In the genomic region with DNA sequence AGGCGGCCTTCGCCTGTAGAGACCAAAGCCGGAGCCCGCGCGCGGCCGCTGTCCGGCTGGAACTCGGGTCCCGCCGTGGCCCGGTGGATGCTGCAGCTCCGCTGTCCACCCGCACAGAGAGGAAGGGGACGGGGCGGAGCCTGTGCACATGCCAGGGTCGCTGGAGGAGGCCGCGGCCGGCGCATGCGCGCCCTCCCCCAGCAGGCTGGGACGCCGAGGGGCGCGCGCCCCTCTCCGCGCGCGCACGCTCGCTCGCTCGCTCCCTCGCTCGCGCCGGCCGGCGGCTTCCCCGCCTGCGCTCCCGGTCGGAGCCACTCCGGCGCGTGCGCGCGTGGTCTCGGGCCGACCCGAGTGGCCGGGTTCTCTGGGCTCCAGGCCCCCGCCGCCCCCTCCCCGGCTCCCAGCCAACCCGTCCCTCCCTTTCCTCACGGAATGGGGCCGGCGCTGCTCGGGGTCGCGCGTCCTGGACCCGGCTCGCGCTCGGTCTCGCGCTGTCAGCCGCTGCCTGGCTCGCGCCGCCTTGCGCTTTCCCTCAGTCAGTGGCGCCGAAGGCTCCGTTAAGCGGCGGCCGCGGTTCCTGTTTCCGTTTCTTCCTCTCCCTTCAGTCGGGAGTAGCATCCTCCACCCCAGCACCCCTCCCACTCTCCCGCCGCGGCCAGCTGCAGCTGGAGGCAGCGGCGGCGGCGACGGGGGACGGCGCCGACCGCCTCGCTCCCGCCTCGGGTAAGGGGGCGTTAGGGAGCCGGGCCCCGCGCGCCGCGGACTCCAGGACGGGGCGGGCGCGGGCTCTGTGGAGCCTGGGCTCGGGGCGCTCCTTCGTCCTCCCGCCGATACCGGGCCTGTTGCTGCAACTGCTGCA, we compare ENCODE assay signal across 8 mouse cellular contexts. TPM values are rescaled to one million over a fixed set of nuclear protein-coding genes. Genes with fewer than 3 reads are reported as not detected.
A peak's percentile ranks its signal among the peaks of the same experiment; 100 is the strongest.
DNase-seq lines count a peak whose midpoint lies in the region; ATAC-seq lines count a peak whose summit lies in the region.

No protein-coding gene starts in this region.

- no peaks in the 10 kb centered on the region for H3K9me3 ChIP-seq in embryonic facial prominence, embryonic 11.5 days (replicated peaks; ENCODE audit: control insufficient read depth, low read length)
- H3K9me3 ChIP-seq in limb, embryonic 10.5 days (replicated peaks): no peaks in the 10 kb centered on the region
- no peaks in the 10 kb centered on the region for H3K9me3 ChIP-seq in midbrain, embryonic 12.5 days

- peak overlapping the region; percentile 86 for H3K27ac ChIP-seq in embryonic facial prominence, embryonic 11.5 days (replicated peaks; ENCODE audit: low read depth, low read length)
- peak overlapping the region; percentile 98 for H3K27ac ChIP-seq in limb, embryonic 10.5 days
- peak overlapping the region; percentile 96 for H3K27ac ChIP-seq in midbrain, embryonic 12.5 days (replicated peaks)

- peak; percentile 97 for ATAC-seq in embryonic facial prominence, embryonic 11.5 days (replicated peaks; ENCODE audit: insufficient number of reproducible peaks, low FRiP score, low TSS enrichment, low read depth)
- peak; percentile 96 for ATAC-seq in midbrain, embryonic 12.5 days (ENCODE audit: low FRiP score, low read depth)

- peak; percentile 89 for DNase-seq in 3134 (ENCODE audit: extremely low read depth, insufficient read length, low spot score)
- peak; percentile 95 for DNase-seq in adrenal gland, postnatal 25 days
- peak; percentile 93 for DNase-seq in embryonic facial prominence, embryonic 11.5 days (ENCODE audit: low spot score)
- DNase-seq in heart, adult 18-20 months: peak; percentile 94 to 96
- peak; percentile 92 for DNase-seq in kidney, adult 18-20 months
- DNase-seq in limb, embryonic 10.5 days (ENCODE audit: low spot score): peak; percentile 90
- peak; percentile 93 for DNase-seq in skeletal muscle tissue, adult 2 months (ENCODE audit: low read depth, low spot score)

- WGBS in embryonic facial prominence, embryonic 11.5 days: under 1% methylated on average over 76 of the region's 120 CpGs
- 1% methylated on average over 109 of the region's 120 CpGs for WGBS in limb, embryonic 10.5 days
- under 1% methylated on average over 107 of the region's 120 CpGs for WGBS in midbrain, embryonic 12.5 days

- H3K9ac ChIP-seq in embryonic facial prominence, embryonic 11.5 days (replicated peaks; ENCODE audit: low read length): peak overlapping the region; percentile 90
- peak overlapping the region; percentile 80 for H3K9ac ChIP-seq in midbrain, embryonic 12.5 days (replicated peaks)

- H3K27me3 ChIP-seq in embryonic facial prominence, embryonic 11.5 days (ENCODE audit: control insufficient read depth, insufficient read depth, low read length): no peaks in the 10 kb centered on the region
- H3K27me3 ChIP-seq in limb, embryonic 10.5 days (ENCODE audit: low read depth, poor library complexity, severe bottlenecking): no peaks in the 10 kb centered on the region
- H3K27me3 ChIP-seq in midbrain, embryonic 12.5 days: no peaks in the 10 kb centered on the region

- H3K36me3 ChIP-seq in embryonic facial prominence, embryonic 11.5 days (replicated peaks; ENCODE audit: control insufficient read depth, insufficient read depth, low read depth, low read length): no peaks in the 10 kb centered on the region
- H3K36me3 ChIP-seq in limb, embryonic 10.5 days: no peaks in the 10 kb centered on the region
- no peaks in the 10 kb centered on the region for H3K36me3 ChIP-seq in midbrain, embryonic 12.5 days

- no peaks in the 10 kb centered on the region; the same call in 1 of the 2 replicates for H3K4me1 ChIP-seq in embryonic facial prominence, embryonic 11.5 days (ENCODE audit: control insufficient read depth, insufficient read depth, low read length)
- peaks cover 25% of the 10 kb centered on the region for H3K4me1 ChIP-seq in limb, embryonic 10.5 days
- H3K4me1 ChIP-seq in midbrain, embryonic 12.5 days: 0 out of 2 replicates have a peak, but pooled peaks cover 5% of the 10 kb centered on the region

- H3K4me2 ChIP-seq in embryonic facial prominence, embryonic 11.5 days (ENCODE audit: low read depth, low read length): peak overlapping the region; percentile 96
- H3K4me2 ChIP-seq in midbrain, embryonic 12.5 days (replicated peaks): peak overlapping the region; percentile 84

- H3K4me3 ChIP-seq in embryonic facial prominence, embryonic 11.5 days (ENCODE audit: low read depth, low read length): peak overlapping the region; percentile 83
- peak overlapping the region; percentile 83 for H3K4me3 ChIP-seq in limb, embryonic 10.5 days
- peak overlapping the region; percentile 73 for H3K4me3 ChIP-seq in midbrain, embryonic 12.5 days

RNA-seq across cellular contexts. Expression of a gene that starts 0.8 kb away (rescaled TPM):
- total RNA-seq in adrenal gland, postnatal 25 days (2021): 41.2 and 47.7 TPM in 2 replicates
- polyA plus RNA-seq in embryonic facial prominence, embryonic 11.5 days (2014; fragmentation: Nextera tagmentation; extraction: Ambion mirVana): 27.7 and 30.5 TPM in 2 replicates
- total RNA-seq in heart, adult 18-20 months (2021): 10 to 100 TPM; 17.1 to 17.3 TPM
- 19.3 and 21.1 TPM in 2 replicates for polyA plus RNA-seq in limb, embryonic 10.5 days (2016; fragmentation: Nextera tagmentation; extraction: Ambion mirVana)
- 48.7 and 49.7 TPM in 2 replicates for polyA plus RNA-seq in midbrain, embryonic 12.5 days (2016; fragmentation: Nextera tagmentation; extraction: Ambion mirVana)

Comparison
In these comparisons a context has a peak if more than half of its experiments do, and no peak if none do; other contexts are left out.
1. Peak in every context shown above with its lines: DNase-seq, ATAC-seq, H3K4me3 ChIP-seq and H3K27ac ChIP-seq.